Mouse (Mus musculus) liver, embryonic 15.5 days (tissue): Measurements from ENCODE around the gene Ldlr. TPM values are rescaled to one million over a fixed set of nuclear protein-coding genes. Genes with fewer than 3 reads are reported as not detected.
"Not testable (repeated sequence)": the region's sequence is repeated elsewhere in the genome, so short reads cannot be mapped to it uniquely, and the experiment has no call there.

Experiments used
- ATAC-seq: fragments of 200-750 bp; cut with Nextera tagmentation; 2 replicates; pipeline ENCODE4 v1.8.0; 2017; ENCODE audit warnings: moderate number of reproducible peaks, mild to moderate bottlenecking, moderate library complexity; ENCODE audit not compliant: insufficient read depth
- H3K27ac ChIP-seq: fragments of 300-500 bp; sonication (generic); replicated peaks from 2 replicates; pipeline ENCODE4 v1.5.1; 2015; ENCODE audit warnings: mild to moderate bottlenecking, inconsistent platforms
- H3K27me3 ChIP-seq: fragments of 300-500 bp; sonication (generic); 2 replicates; pipeline ENCODE4 v1.6.1; 2015; ENCODE audit warnings: mild to moderate bottlenecking, inconsistent platforms
- H3K36me3 ChIP-seq: fragments of 300-500 bp; sonication (generic); replicated peaks from 2 replicates; pipeline ENCODE4 v1.6.1; 2015; ENCODE audit warnings: moderate library complexity, mild to moderate bottlenecking, inconsistent platforms
- H3K4me1 ChIP-seq: fragments of 300-500 bp; sonication (generic); replicated peaks from 2 replicates; pipeline ENCODE4 v1.6.1; 2015; ENCODE audit warnings: inconsistent platforms
- H3K4me2 ChIP-seq: fragments of 300-500 bp; sonication (generic); 2 replicates; pipeline ENCODE4 v1.6.1; 2015; ENCODE audit warnings: moderate library complexity, mild to moderate bottlenecking, inconsistent platforms
- H3K4me3 ChIP-seq: fragments of 300-500 bp; sonication (generic); replicated peaks from 2 replicates; pipeline ENCODE4 v1.5.1; 2015; ENCODE audit warnings: mild to moderate bottlenecking, inconsistent platforms
- H3K9ac ChIP-seq: fragments of 300-500 bp; sonication (generic); 2 replicates; pipeline ENCODE4 v1.6.1; 2015; ENCODE audit warnings: moderate library complexity, mild to moderate bottlenecking, inconsistent platforms
- H3K9me3 ChIP-seq: fragments of 300-500 bp; sonication (generic); replicated peaks from 2 replicates; pipeline ENCODE4 v1.6.1; 2016; ENCODE audit warnings: inconsistent platforms
- WGBS: fragments of 180-500 bp; shearing (Covaris S2); methylation state at CpG from one replicate; pipeline ENCODE4 v1.1.7; 2015; ENCODE audit warnings: mixed read lengths; ENCODE audit not compliant: insufficient replicate concordance; 5-methylcytosine and 5-hydroxymethylcytosine counted together
- polyA plus RNA-seq: library from polyadenylated mRNA; unstranded; fragments of >200 nt; fragmentation: Nextera tagmentation; extraction: Ambion mirVana; gene quantifications from 2 replicates; pipeline ENCODE4 v1.2.1, GENCODE M21; 2015

Ldlr gene
- polyA plus RNA-seq, 1 experiment from 2014 or later: 24.5 TPM

GRCm38 (mm10) chr9:21774353-21774752, 51.1 kb downstream of the Ldlr start:
- H3K4me2 ChIP-seq: no peak overlapping the region
- H3K9me3 ChIP-seq: no peaks in the 10 kb centered on the region
- no peak overlapping the region for H3K27ac ChIP-seq
- no peak overlapping the region for H3K4me3 ChIP-seq
- no peak for ATAC-seq
- no peak overlapping the region for H3K9ac ChIP-seq
- peaks cover 39% of the 10 kb centered on the region for H3K36me3 ChIP-seq
- 85% methylated on average over 16 of the region's 16 CpGs for WGBS
- H3K27me3 ChIP-seq: no peaks in the 10 kb centered on the region
- no peaks in the 10 kb centered on the region for H3K4me1 ChIP-seq

- H3K36me3 ChIP-seq: peaks cover 42% of the 10 kb centered on the region
- ATAC-seq: no peak
These were observed 54.4 kb downstream of the Ldlr start for GRCm38 (mm10) chr9:21777726-21778125.

GRCm38 (mm10) chr9:21781657-21782468, 58.6 kb downstream of the Ldlr start:
- Histone ChIP-seq H3K4me3 (no peak overlapping the region), H3K9ac (no peak overlapping the region), H3K36me3 (peaks cover 35% of the 10 kb centered on the region), H3K9me3 (no peaks in the 10 kb centered on the region), H3K27ac (no peak overlapping the region), H3K4me1 (0 out of 2 replicates have a peak, but pooled peaks cover 3% of the 10 kb centered on the region), H3K4me2 (no peak overlapping the region), H3K27me3 (no peaks in the 10 kb centered on the region)
- ATAC-seq: no peak
- 57% methylated on average over 15 of the region's 15 CpGs for WGBS

More at GRCm38 (mm10) chr9:21777726-21778125, 54.4 kb downstream of the Ldlr start:
- H3K9me3 ChIP-seq: no peaks in the 10 kb centered on the region
- H3K4me3 ChIP-seq: no peak overlapping the region
- 50% methylated on average over 3 of the region's 3 CpGs for WGBS
- H3K27me3 ChIP-seq: no peaks in the 10 kb centered on the region
- H3K4me2 ChIP-seq: no peak overlapping the region
- no peaks in the 10 kb centered on the region for H3K4me1 ChIP-seq
- H3K27ac ChIP-seq: no peak overlapping the region
- H3K9ac ChIP-seq: no peak overlapping the region

DNA sequence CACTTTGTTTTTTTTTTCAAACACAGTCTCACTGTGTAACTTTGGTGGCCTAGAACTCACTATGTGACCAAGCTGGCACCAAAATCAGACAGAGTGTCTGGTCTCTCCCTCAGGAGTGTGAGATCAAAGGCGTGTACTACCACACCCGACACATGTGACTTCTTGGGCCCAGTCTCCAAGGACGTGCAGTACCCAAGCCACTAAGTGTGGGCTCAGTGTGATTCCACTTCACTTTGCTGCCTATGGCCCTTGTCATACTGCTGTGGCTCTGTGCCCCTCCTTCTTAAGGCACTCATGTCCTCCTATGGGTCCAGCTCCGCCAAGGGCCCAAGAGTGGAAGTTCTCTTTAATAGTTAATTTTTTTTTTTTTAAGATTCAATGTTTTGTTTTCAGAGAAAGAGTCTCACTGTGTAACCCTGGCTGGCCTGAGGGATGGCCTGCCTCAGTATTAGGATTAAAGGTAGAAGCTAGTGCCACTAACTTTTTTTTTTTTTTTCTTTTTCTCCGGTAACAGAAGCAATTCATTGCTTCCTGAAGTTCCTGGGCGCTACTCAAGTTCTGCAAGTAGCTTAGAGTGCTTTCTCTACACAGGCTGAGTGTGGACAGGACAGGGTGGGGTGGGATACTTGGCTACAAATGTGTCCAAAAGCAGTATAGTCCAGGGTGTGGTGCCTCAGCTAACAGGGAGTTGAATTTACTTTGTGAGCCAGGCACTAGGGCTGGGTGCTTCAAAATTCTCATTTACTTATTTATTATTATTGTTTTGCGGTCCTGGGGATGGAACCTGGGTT, 61.4 kb downstream of the Ldlr start:
- Histone ChIP-seq H3K9ac (no peak overlapping the region), H3K9me3 (no peaks in the 10 kb centered on the region), H3K27me3 (no peaks in the 10 kb centered on the region), H3K4me1 (0 out of 2 replicates have a peak, but pooled peaks cover 3% of the 10 kb centered on the region), H3K27ac (no peak overlapping the region), H3K36me3 (peaks cover 15% of the 10 kb centered on the region), H3K4me2 (no peak overlapping the region), H3K4me3 (no peak overlapping the region)
- ATAC-seq: no peak
- 61% methylated on average over 7 of the region's 7 CpGs for WGBS

DNA sequence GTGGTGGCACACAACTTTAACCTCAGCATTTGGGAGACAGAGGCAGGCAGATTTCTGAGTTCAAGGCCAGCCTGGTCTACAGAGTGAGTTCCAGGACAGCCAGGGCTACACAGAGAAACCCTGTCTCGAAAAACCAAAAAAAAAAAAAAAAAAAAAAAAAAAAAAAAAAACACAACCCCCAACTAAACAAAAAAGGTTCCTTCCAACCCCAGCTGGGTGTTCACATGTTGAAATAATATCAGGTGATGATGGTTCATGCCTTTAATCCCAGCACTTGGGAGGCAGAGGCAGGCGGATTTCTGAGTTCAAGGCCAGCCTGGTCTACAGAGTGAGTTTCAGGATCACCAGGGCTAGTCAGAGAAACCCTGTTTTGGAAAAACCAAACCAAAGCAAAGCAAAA, 63.0 kb downstream of the Ldlr start:
- H3K4me2 ChIP-seq, H3K27me3 ChIP-seq, ATAC-seq, H3K9ac ChIP-seq, H3K9me3 ChIP-seq, H3K27ac ChIP-seq, H3K4me3 ChIP-seq, H3K4me1 ChIP-seq, H3K36me3 ChIP-seq: not testable (repeated sequence)
- 37% methylated on average over 2 of the region's 2 CpGs for WGBS

GRCm38 (mm10) chr9:21786906-21787305, 63.6 kb downstream of the Ldlr start:
- Histone ChIP-seq H3K4me2 (no peak overlapping the region), H3K4me1 (0 out of 2 replicates have a peak, but pooled peaks cover 4% of the 10 kb centered on the region), H3K9ac (no peak overlapping the region), H3K9me3 (no peaks in the 10 kb centered on the region), H3K27ac (no peak overlapping the region), H3K4me3 (no peak overlapping the region), H3K36me3 (peaks cover 6% of the 10 kb centered on the region; the same call in 1 of the 2 replicates), H3K27me3 (no peaks in the 10 kb centered on the region)
- no peak for ATAC-seq
- 12% methylated on average over 6 of the region's 6 CpGs for WGBS

DNA sequence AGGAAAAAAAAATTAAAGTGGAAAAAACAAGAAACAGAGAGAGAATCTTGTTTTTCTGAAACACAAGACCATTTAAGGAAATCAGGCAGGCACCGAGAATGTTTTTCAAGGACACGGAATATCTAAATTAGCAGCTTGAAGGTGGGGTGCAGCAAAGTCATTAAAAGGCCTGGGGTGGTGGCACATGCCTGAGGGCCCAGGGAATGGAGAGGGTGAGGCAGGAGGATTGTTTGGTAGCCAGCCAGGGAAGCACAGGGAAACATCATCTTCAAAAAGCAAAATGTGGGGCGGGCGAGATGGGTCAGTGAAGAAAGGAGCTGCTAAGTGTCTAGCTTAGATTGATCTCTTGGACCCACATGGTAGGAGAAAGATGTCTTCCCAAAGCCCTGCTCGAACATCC, 64.4 kb downstream of the Ldlr start:
- whole genome bisulfite sequencing: 74% methylated on average over 5 of the region's 5 CpGs

GRCm38 (mm10) chr9:21788234-21788633, 65.0 kb downstream of the Ldlr start:
- Histone ChIP-seq H3K36me3 (peaks cover 6% of the 10 kb centered on the region; the same call in 1 of the 2 replicates), H3K4me3 (no peak overlapping the region), H3K27ac (no peak overlapping the region), H3K9me3 (no peaks in the 10 kb centered on the region), H3K27me3 (no peaks in the 10 kb centered on the region), H3K4me2 (no peak overlapping the region), H3K4me1 (peaks cover 11% of the 10 kb centered on the region), H3K9ac (no peak overlapping the region)
- WGBS: 71% methylated on average over 9 of the region's 9 CpGs
- ATAC-seq: no peak

More for the DNA sequence above, 64.4 kb downstream of the Ldlr start:
- no peak for ATAC-seq
- H3K9ac ChIP-seq: no peak overlapping the region
- peaks cover 6% of the 10 kb centered on the region; the same call in 1 of the 2 replicates for H3K36me3 ChIP-seq
- H3K9me3 ChIP-seq: no peaks in the 10 kb centered on the region
- H3K27ac ChIP-seq: no peak overlapping the region
- H3K4me2 ChIP-seq: no peak overlapping the region
- H3K4me1 ChIP-seq: peaks cover 9% of the 10 kb centered on the region
- H3K27me3 ChIP-seq: no peaks in the 10 kb centered on the region
- no peak overlapping the region for H3K4me3 ChIP-seq

DNA sequence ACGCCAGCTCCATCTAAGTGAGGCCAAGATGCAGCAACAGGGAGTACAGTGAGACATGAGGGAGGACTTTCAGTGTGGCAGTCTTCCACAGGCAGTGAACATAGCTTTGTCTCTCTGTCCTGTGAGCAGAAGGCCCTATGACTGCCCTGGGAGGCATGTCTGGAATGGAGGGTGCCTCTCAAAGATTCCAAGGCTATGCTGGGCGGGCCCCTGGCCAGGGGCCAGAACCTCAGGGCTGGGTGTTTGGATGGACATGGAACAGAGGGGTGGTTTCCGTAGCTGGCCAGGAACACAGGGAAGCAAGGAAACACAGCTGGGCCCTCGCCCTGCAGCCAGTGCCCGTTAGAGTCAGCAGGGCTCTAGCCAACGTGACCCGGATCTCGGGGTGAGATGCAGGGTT, 68.6 kb downstream of the Ldlr start:
- WGBS: 71% methylated on average over 8 of the region's 8 CpGs
- H3K27ac ChIP-seq: no peak overlapping the region
- H3K27me3 ChIP-seq: peaks cover 2% of the 10 kb centered on the region; the same call in 1 of the 2 replicates
- no peak for ATAC-seq
- H3K36me3 ChIP-seq: peaks cover 23% of the 10 kb centered on the region
- no peak overlapping the region for H3K4me3 ChIP-seq
- no peaks in the 10 kb centered on the region for H3K9me3 ChIP-seq
- peaks cover 18% of the 10 kb centered on the region for H3K4me1 ChIP-seq
- no peak overlapping the region for H3K9ac ChIP-seq
- no peak overlapping the region for H3K4me2 ChIP-seq

- 24% methylated on average over 8 of the region's 8 CpGs for WGBS
- peaks cover 23% of the 10 kb centered on the region for H3K36me3 ChIP-seq
- H3K9ac ChIP-seq: no peak overlapping the region
- H3K4me2 ChIP-seq: no peak overlapping the region
- H3K4me1 ChIP-seq: peaks cover 25% of the 10 kb centered on the region
- no peak for ATAC-seq
- no peak overlapping the region for H3K27ac ChIP-seq
- peaks cover 10% of the 10 kb centered on the region for H3K27me3 ChIP-seq
- H3K9me3 ChIP-seq: no peaks in the 10 kb centered on the region
- H3K4me3 ChIP-seq: no peak overlapping the region
These were observed 69.4 kb downstream of the Ldlr start for GRCm38 (mm10) chr9:21792644-21793043.

GRCm38 (mm10) chr9:21793507-21793906, 70.2 kb downstream of the Ldlr start:
- not testable (repeated sequence) for H3K9ac ChIP-seq, H3K9me3 ChIP-seq, H3K4me3 ChIP-seq, ATAC-seq, H3K27ac ChIP-seq, H3K4me2 ChIP-seq
- peaks cover 23% of the 10 kb centered on the region for H3K36me3 ChIP-seq
- 76% methylated on average over 6 of the region's 6 CpGs for WGBS
- peaks cover 18% of the 10 kb centered on the region for H3K27me3 ChIP-seq
- peaks cover 34% of the 10 kb centered on the region for H3K4me1 ChIP-seq
